Mouse (Mus musculus): ENCODE data around the gene Kbtbd3.

DNA sequence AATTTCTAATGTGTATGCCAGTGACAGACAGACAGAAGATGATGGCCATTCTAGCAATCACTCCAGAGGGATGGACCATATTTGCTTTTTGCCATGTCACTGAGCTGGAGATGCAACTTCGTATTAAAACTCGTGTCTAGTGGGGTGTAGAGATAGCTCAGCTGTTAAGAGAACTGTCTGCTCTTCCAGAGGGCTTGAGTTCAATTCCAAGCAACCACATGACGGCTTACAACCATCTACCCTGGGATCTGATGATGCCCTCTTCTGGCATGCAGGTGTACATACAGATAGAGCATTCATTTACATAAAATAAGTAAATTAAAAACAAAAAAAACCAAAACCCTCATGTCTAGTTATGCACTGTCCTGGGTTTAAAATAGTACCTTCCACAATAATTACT, 1.5 kb downstream of the Kbtbd3 start:
- TF ChIP-seq CTCF (IDR thresholded peaks at IDR 0.05; ENCODE audit: low read depth, low read length) (no peak), POLR2A (IDR thresholded peaks at IDR 0.05; ENCODE audit: borderline replicate concordance, low read depth, low read length) (no peak)
